Mouse (Mus musculus) thymus, postnatal 36 days (tissue): ENCODE results near the gene Zscan4-ps2.
"Not testable (repeated sequence)": the region's sequence is repeated elsewhere in the genome, so short reads cannot be mapped to it uniquely, and the experiment has no call there.

Experiments used
- DNase-seq, 2 experiments: peaks; one replicate each; pipeline ENCODE4 v3.0.0; 2022; ENCODE audit warnings: mixed read lengths in 2 of 2

The Zscan4-ps2 gene

DNA sequence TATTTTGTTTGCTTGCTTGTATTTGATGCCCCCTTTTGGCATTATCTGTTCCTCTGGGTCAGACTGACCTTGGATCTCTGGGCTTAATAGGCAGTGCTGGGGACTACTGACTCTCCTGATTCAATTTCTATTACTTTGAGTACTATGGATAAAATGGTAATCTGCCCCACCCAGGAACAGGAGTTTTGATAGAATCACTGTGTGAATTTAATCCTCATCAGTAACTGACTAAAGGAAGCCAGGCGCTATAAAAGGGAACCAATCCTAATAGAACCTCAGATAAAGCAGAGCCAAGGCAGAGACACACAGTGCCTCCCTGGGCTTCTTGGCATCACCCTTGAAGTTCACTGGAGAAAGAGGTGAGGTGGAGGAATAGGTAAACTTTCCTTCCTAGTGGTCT, at the start of gene Zscan4-ps2:
Zscan4-ps2 (plus strand) TSS at position 301 of the 400 bp plus-strand sequence.
- not testable (repeated sequence) for DNase-seq
